Mouse (Mus musculus) liver, embryonic 11.5 days (tissue): ENCODE data around the gene Prr23a2. TPM values are rescaled to one million over a fixed set of nuclear protein-coding genes. Genes with fewer than 3 reads are reported as not detected.

Experiments used
- polyA plus RNA-seq: library from polyadenylated mRNA; unstranded; fragments of >200 nt; fragmentation: Nextera tagmentation; extraction: Ambion mirVana; gene quantifications from 2 replicates; pipeline ENCODE4 v1.2.1, GENCODE M21; 2014

Gene Prr23a2
- polyA plus RNA-seq, 1 experiment from 2014 or later, result not detected

Other genes starting within 250 kb of the Prr23a2 start
- gene Prr23a1, start 14.0 kb upstream of the Prr23a2 start, polyA plus RNA-seq, result not detected in 2 replicates
- gene Prr23a3, start 8.3 kb downstream of the Prr23a2 start, polyA plus RNA-seq, result not detected in 2 replicates
- not detected in 2 replicates for gene 7420426K07Rik, start 46.6 kb downstream of the Prr23a2 start, polyA plus RNA-seq
- gene Foxl2, start 98.8 kb downstream of the Prr23a2 start, polyA plus RNA-seq, result not detected in 2 replicates
- gene Faim, start 129.9 kb downstream of the Prr23a2 start, polyA plus RNA-seq, result 44.9 and 47.4 TPM in 2 replicates
- 0.12 TPM in 1 of 2 replicates, not detected in the other for gene Gm1123, start 179.2 kb downstream of the Prr23a2 start, polyA plus RNA-seq